Mouse (Mus musculus): ENCODE measurements around the gene Gpr61.
A peak's percentile ranks its signal among the peaks of the same experiment; 100 is the strongest.

The Gpr61 gene

GRCm38 (mm10) chr3:108178756-108179715, 24.4 kb upstream of the Gpr61 start:
- DNase-seq (ENCODE audit: low read depth, low spot score) = no peak

DNA sequence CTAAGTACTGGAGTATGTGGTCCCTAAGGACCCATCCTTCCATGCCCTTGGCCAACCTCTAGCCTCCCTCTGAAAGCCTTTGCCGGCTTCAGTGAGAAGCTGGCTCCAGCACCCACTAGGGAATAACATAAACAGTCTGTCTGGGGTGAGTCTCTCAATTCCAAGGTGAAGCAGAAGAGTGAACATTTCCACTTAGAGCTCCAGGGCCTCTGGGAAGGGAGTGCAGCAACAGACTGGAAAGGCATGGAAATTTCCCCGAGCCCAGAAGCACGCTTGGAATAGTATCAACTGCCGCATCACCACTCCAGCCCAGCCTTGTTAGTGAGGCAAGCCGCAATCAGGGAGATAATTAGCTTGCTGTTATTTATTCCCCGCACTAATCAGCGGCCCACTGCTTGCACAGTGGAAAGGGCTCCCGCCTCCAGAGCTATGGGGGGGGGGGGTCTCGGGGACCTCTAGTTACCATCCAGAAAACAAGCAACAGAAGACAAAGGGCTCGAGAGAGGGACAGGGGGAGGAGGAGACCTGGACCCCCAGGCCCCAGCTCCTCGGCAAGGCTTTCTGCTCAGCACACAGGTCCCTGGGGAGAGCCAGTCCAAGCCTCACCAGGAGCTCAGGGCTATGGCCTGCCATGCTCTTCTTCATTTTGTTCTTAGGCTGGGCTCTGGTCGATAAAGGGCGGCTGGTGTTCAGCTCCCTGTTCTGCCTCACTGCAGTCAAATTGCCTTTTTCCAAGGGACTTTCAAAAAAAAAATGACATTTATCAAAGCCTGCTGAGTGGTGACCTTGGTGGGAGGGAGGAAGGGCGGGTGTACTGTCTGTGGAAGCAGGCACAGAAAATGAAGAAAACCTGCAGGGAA, 20.2 kb upstream of the Gpr61 start:
- DNase-seq (ENCODE audit: low read depth, low spot score) = no peak

DNA sequence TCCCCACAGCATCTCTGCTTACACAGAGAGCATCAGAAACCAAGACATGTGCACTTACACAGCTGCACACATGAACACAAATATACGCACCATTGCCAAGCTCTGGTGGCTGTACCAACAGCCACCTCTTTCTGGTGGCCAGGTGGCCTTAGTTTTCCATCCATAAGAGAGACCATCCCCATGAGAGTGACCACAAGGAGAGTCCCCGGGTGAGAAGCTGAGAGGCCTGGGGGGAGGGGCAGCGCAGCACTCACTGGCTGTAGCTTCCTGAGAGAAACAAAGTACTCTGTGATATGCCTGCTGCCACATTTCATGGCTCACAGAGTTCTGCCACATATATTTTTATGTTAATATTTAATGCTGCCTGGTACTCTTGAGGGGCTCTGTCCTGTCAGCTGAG, 14.5 kb upstream of the Gpr61 start:
- no peak for DNase-seq (ENCODE audit: low read depth, low spot score)

- no peak for DNase-seq (ENCODE audit: low read depth, low spot score)
These were observed 12.8 kb upstream of the Gpr61 start for GRCm38 (mm10) chr3:108167499-108167898.

DNA sequence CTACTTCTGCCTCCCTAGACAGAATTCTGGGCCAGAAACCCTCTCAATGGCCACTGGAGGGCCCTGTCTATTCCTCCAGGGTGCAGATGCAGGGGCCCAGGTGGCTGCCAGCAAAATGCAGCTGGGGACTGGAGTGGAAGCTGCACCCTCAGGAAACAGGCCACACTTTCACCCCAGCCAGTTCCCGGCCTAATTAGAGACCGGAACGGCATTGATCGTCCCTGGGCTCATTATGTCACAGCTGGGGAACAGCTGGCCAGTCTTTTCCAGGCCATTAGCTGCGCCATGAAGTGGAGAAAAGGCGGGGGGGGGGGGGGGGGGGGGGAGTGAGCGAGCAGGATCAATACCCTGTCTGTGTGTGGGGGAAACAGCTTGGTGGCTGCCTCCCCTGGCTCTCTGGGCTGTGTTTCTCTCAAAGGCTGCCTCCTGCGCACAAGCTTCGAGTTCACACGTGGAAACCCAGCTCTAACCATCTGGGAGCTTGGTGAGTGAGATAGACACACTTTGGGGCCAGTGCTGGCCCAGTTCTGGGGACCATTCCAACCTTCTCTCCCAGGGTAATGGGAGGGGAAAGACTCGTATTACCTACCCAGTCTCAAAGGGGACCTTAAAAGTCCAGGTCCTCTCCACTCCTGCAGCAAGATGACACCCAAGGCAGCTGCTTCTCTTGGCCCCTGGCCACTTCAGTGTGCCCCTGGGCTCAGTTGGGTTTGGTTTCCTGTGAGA, 12.0 kb upstream of the Gpr61 start:
- peak; percentile 92 for DNase-seq (ENCODE audit: low read depth, low spot score)

GRCm38 (mm10) chr3:108165532-108166315, 11.0 kb upstream of the Gpr61 start:
- peak; percentile 31 for DNase-seq (ENCODE audit: low read depth, low spot score)

- peak; percentile 87 for DNase-seq (ENCODE audit: low read depth, low spot score)
These were observed 10.1 kb upstream of the Gpr61 start for GRCm38 (mm10) chr3:108164807-108165206.

- DNase-seq (ENCODE audit: low read depth, low spot score) = no peak
These were observed 9.4 kb upstream of the Gpr61 start for GRCm38 (mm10) chr3:108164091-108164490.

- no peak for DNase-seq (ENCODE audit: low read depth, low spot score)
These were observed 3.8 kb upstream of the Gpr61 start for GRCm38 (mm10) chr3:108158383-108159037.

- no peak for DNase-seq (ENCODE audit: low read depth, low spot score)
These were observed 2.4 kb downstream of the Gpr61 start for GRCm38 (mm10) chr3:108152290-108152689.

DNA sequence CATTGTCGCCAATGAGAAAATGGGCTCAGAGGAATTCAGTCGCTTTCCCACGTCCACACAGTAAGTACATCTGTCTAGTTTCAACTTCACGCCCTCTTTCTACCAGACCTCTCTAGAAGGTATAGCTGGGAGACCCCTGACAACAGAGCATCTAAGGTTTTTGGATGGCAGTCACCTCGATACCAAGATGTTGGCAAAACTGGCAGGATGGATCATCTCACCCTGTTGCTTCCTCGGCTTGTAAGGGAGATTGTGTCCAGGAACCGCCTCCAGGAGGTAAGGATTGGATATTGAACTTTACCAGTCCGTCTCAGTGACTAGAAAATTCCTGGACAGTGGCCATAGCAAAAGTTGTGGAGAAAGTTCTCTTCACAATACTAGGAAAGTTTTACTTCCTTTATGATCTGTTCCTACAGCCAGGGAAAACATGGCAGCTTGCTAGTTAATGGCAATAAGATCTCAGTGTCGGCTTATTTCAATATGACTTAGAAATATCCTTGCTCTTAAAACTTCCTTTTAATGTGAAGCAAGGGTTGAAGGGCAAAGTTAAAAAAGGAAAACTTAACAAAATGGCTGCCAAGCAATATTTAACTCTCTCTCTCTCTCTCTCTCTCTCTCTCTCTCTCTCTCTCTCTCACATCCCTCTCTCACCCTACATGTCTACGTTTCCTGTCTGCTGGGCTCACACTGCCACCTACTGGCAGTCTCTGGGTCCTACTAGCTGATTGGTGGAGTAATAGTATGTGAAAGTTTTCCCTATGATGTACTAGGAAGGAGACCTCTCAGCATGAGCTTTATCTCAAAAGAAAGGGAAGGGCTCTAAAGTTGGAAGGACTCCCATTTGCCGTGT, 7.1 kb downstream of the Gpr61 start:
- DNase-seq (ENCODE audit: low read depth, low spot score) = peak; percentile 92

GRCm38 (mm10) chr3:108146671-108147070, 8.0 kb downstream of the Gpr61 start:
- DNase-seq (ENCODE audit: low read depth, low spot score) = no peak

DNA sequence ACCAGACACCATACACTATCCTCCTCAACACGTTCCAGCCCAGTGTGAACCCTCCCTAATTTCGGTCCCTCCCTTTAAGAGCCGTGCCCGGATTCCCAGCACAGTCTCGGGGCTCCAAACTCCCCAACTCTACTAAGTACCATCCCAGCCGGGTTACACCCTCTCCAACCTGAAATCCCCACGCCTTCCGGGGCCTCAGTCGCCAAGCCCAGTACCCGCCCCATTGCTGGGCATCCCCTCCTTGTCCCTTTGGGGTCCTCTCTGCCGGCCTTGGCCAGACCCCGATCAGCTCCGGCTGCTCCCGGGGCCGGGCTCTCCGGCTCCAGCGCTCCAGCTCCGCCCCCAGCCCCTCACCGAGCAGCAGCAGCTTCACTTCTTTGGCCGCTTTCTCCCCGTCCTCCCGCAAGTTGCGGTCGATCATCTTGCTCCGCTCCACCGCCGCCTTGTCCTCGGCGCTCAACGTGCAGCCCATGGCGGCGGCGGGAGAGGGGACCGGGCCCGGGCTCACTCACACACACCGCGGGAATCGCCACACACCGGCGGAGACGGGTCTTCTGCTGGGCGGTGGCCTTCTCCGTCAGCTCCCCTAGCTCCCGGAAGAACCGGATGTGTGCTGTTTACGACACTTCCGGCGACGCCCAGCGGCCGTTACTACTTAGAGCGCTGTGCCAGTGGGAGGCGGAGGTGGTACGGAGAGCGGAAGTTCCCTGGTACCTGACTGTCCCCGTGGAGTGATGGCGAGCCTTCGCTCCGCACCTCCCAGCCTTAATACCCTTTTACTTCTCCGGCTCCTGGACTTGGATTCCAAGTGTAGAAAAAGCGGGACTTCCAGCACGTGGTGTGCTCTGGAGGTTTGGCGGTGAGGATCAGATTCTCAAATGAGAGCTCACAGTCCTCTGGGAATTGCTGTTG, 8.9 kb downstream of the Gpr61 start, which contains the start of gene Gnai3:
Gene Gnai3, minus strand, starts transcription at position 613 of the 912 bp plus-strand sequence.
- peak; percentile 90 for DNase-seq (ENCODE audit: low read depth, low spot score)

DNA sequence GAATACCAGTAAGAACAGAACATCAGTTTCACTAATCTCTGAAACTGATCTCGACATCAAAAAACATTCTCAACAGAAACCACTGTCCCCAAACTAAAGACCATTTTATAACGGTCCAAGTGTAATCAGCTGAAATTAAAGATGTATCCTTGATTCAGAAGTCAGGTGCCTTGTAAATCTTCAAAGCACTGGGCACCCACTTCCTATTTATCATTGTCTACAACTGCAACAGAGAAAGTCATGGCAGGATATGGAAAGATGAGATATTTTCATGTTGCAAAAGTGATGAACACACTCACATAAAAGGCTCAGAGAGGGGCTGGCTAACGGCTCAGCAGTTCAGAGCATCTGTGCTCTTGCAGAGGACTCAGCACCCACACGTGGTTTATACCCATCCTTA, 13.9 kb downstream of the Gpr61 start:
- no peak for DNase-seq (ENCODE audit: low read depth, low spot score)

GRCm38 (mm10) chr3:108139113-108139512, 15.6 kb downstream of the Gpr61 start:
- DNase-seq (ENCODE audit: low read depth, low spot score) = no peak

GRCm38 (mm10) chr3:108134701-108135100, 20.0 kb downstream of the Gpr61 start:
- DNase-seq (ENCODE audit: low read depth, low spot score) = no peak

- no peak for DNase-seq (ENCODE audit: low read depth, low spot score)
These were observed 22.2 kb downstream of the Gpr61 start for GRCm38 (mm10) chr3:108132484-108132883.

DNA sequence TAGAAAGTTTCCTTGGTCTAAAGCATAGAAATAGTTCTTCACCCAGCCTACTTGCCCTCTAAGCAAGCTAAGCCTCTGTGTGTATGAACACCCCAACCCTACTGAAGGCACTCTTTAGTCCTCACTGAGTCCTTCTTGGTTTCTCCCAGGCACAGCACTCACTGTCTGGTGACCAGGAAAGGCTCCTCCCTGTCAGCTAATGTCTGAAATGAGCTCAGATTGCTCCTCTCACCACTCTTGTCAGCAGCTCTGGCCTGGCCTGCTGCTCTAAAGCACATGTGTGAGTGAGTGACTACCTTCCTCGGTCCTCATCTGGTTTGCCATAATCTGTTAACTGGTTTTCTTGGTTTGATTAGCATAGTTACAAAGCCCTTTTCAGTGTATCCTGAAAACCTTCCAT, 22.9 kb downstream of the Gpr61 start:
- DNase-seq (ENCODE audit: low read depth, low spot score) = no peak

Data from forelimb bud, embryonic 11.5 days (tissue).